8 mouse cellular contexts compared by ENCODE assay signal in the genomic region with DNA sequence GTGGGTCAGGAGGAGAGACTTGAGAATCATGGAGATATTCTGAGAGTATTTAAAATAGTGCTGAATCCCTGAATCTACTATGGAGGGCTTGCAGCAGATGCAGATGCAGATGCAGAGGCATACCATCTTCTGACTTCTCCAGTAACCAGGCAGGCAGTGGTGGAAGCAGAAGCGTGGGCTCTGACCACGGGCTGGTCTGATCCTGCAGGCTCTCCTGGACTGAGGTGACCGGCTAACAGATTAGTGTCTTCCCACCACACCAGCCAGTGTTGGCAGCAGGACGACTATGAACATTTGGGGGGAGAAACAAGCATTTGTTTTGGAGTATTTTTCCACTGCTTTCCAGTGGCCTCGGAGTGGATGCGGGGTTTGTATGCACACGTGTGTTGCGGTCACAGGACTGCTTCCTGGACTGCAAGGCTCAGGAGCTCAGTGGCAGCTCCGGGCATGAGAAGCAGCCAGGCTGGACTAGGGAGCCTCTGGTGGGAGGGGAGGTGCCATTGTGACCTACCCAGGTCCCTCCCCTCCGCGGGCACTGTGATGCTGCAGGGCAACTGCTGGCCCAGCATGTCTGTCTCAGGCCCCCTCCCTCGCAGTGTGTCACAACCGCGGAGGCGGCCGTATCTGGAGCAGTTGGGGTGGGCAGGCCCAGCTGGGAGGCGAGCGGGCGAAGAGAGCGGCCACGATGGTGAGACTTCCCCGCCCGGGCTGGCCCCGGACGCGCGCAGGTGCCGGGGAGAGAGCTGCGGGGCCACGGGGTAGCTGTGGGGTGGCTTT. TPM values are rescaled to one million over a fixed set of nuclear protein-coding genes. Genes with fewer than 3 reads are reported as not detected.
DNase-seq lines count a peak whose midpoint lies in the region; ATAC-seq and TF ChIP-seq lines count a peak whose summit lies in the region.

Tuba8 (plus strand) TSS at position 548 of the 777 bp plus-strand sequence.

- CTCF ChIA-PET in Patski (lab: Charles Lee) = interaction anchor here (1.6 kb wide), 1 partner anchor 11 kb away, joined by 4 read pairs; no protein-coding TSS in a partner anchor

- no peaks in the 10 kb centered on the region for H3K36me3 ChIP-seq in hindbrain, embryonic 11.5 days (ENCODE audit: control insufficient read depth, insufficient read depth, low read length)
- H3K36me3 ChIP-seq in lung, embryonic 15.5 days = no peaks in the 10 kb centered on the region

- peaks cover 2% of the 10 kb centered on the region; the same call in 1 of the 2 replicates for H3K4me1 ChIP-seq in hindbrain, embryonic 11.5 days (replicated peaks; ENCODE audit: control insufficient read depth, insufficient read depth, low read length)
- H3K4me1 ChIP-seq in lung, embryonic 15.5 days = peaks cover 42% of the 10 kb centered on the region

- no peaks in the 10 kb centered on the region for H3K9me3 ChIP-seq in hindbrain, embryonic 11.5 days (ENCODE audit: control insufficient read depth, low read length)
- H3K9me3 ChIP-seq in lung, embryonic 15.5 days = no peaks in the 10 kb centered on the region

- POLR2A ChIA-PET in Patski (lab: Charles Lee) = no interaction called here

- no peak for DNase-seq in Patski (ENCODE audit: low read depth, low spot score)
- peak; percentile 60 for DNase-seq in cerebellum, postnatal 14 days
- peak; percentile 28 to 52 for DNase-seq in frontal cortex, postnatal 25 days (ENCODE audit: low spot score in 2 of 2)
- no peak for DNase-seq in hindbrain, embryonic 11.5 days (ENCODE audit: low spot score)
- peak; percentile 22 to 52 for DNase-seq in layer of hippocampus, postnatal 10 days (ENCODE audit: low spot score in 2 of 2)
- DNase-seq in thymus, postnatal 14 days = peak; percentile 64

- TF ChIP-seq CTCF in Patski (IDR thresholded peaks at IDR 0.05) = no peak

- H3K9ac ChIP-seq in hindbrain, embryonic 11.5 days (ENCODE audit: low read depth, low read length) = peak within 1 kb of the TSS; percentile 40; the same call in 1 of the 2 replicates
- H3K9ac ChIP-seq in lung, embryonic 15.5 days = peak within 1 kb of the TSS; percentile 43

- 5% methylated on average over 30 of the region's 30 CpGs for WGBS in hindbrain, embryonic 11.5 days
- 4% methylated on average over 30 of the region's 30 CpGs for WGBS in lung, embryonic 15.5 days

- ATAC-seq in Patski = peak; percentile 60
- peak; percentile 80 for ATAC-seq in hindbrain, embryonic 11.5 days (ENCODE audit: low FRiP score)
- ATAC-seq in lung, embryonic 15.5 days (ENCODE audit: borderline replicate concordance, extremely low read depth, low FRiP score, low TSS enrichment) = peak; percentile 68
- ATAC-seq in neutrophil, adult 5-6 weeks (ENCODE audit: extremely low read depth, insufficient number of reproducible peaks, low FRiP score, poor library complexity, severe bottlenecking) = peak; percentile 80

- in situ Hi-C loops in Patski (cut with MboI; ENCODE audit: low pct_unique_long_range_greater_than_20kb) = no loop called here

- peak within 1 kb of the TSS; percentile 39 for H3K4me3 ChIP-seq in hindbrain, embryonic 11.5 days (ENCODE audit: low read depth, low read length)
- H3K4me3 ChIP-seq in lung, embryonic 15.5 days = peak within 1 kb of the TSS; percentile 43

- H3K27me3 ChIP-seq in Patski = no peaks in the 10 kb centered on the region
- H3K27me3 ChIP-seq in hindbrain, embryonic 11.5 days (ENCODE audit: control insufficient read depth, insufficient read depth, low read length) = peaks cover 13% of the 10 kb centered on the region
- H3K27me3 ChIP-seq in lung, embryonic 15.5 days = peaks cover 26% of the 10 kb centered on the region

- no peak within 1 kb of the TSS for H3K27ac ChIP-seq in hindbrain, embryonic 11.5 days (ENCODE audit: low read depth, low read length)
- H3K27ac ChIP-seq in lung, embryonic 15.5 days = peak within 1 kb of the TSS; percentile 48

- H3K4me2 ChIP-seq in hindbrain, embryonic 11.5 days (replicated peaks; ENCODE audit: low read depth, low read length) = peak within 1 kb of the TSS; percentile 91
- peak within 1 kb of the TSS; percentile 77 for H3K4me2 ChIP-seq in lung, embryonic 15.5 days

RNA-seq across cellular contexts. Expression of gene Tuba8, which starts in this region (rescaled TPM):
- 0.04 TPM for polyA plus RNA-seq in Patski (2021)
- polyA plus RNA-seq in hindbrain, embryonic 11.5 days (2014; fragmentation: Nextera tagmentation; extraction: Ambion mirVana) = 0.54 and 0.60 TPM in 2 replicates
- total RNA-seq in layer of hippocampus, postnatal 10 days (2021) = 1 to 10 TPM; 2.8 to 3.6 TPM
- 6.3 and 7.8 TPM in 2 replicates for polyA plus RNA-seq in lung, embryonic 15.5 days (2015; fragmentation: Nextera tagmentation; extraction: Ambion mirVana)
- 1.7 and 3.8 TPM in 2 replicates for total RNA-seq in neutrophil, adult 5-6 weeks (2017)

Comparison
In these comparisons a context has a peak if more than half of its experiments do, and no peak if none do; other contexts are left out.
1. Peak in ATAC-seq in Patski; RNA of the gene not detected or under 1 TPM.
2. Peak in ATAC-seq, H3K4me3 ChIP-seq, H3K9ac ChIP-seq and H3K4me2 ChIP-seq in hindbrain, embryonic 11.5 days; RNA of the gene not detected or under 1 TPM.
3. DNase-seq: peak in cerebellum, postnatal 14 days (2 of 2), frontal cortex, postnatal 25 days (2 of 2), layer of hippocampus, postnatal 10 days (2 of 2) and thymus, postnatal 14 days (single experiment); none in Patski (single experiment) and hindbrain, embryonic 11.5 days (single experiment).
4. Peak in every context shown above with its lines, with median percentiles within 50 percentile points of each other: ATAC-seq.